Mouse (Mus musculus): ENCODE results near the gene AW549877. TPM values are rescaled to one million over a fixed set of nuclear protein-coding genes. Genes with fewer than 3 reads are reported as not detected.

The AW549877 gene
- total RNA-seq, 2 experiments from 2014 or later, result 8.2 to 22.5 TPM

DNA sequence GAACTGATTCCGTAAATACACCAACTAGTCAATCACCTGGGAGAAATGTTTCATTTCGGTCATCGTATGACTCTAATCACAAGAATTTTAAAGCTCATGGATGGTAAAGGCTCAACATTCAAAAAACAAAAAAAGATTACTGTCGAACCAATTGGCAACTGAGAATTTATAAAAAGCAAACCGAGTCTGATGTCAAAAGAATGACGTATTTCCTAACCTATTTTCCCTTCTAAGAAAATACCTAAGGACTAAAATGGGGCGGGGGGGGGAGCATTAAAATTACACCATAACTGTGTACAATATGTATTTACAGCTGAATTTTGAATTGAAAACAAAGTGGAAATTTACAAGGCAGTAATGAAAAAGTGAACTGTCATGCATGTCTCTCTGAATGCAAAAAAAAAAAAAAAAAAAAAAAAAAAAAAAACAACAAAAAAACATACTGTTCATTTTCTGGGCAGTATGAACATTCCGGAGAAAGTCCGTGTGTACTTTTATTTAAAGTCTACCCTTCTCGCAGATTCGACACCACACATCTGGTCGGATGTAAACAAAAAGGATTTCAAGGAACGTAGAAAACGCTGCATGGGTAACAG, 594 bp downstream of the AW549877 start:
- no peak for ATAC-seq (replicated peaks; ENCODE audit: low FRiP score, low TSS enrichment, poor library complexity, severe bottlenecking)

DNA sequence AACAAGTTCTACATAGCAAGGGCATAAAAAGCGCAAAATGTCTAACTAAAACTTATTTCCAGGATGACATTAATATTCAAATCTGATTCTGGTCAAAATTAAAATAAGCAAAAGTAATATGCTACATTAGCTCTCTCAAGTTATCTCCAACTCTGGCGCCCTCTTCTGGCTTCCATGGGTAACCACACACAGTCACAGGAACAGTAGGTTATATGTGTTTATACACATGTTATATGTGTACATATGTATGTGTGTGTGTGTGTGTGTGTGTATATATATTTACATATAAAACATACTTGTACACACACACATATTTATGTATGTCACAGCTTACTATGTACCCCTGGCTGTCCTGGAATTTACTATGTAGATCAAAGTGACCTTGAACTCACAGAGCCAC, 7.6 kb downstream of the AW549877 start:
- ATAC-seq (replicated peaks; ENCODE audit: low FRiP score, low TSS enrichment, poor library complexity, severe bottlenecking), result peak; percentile 96

DNA sequence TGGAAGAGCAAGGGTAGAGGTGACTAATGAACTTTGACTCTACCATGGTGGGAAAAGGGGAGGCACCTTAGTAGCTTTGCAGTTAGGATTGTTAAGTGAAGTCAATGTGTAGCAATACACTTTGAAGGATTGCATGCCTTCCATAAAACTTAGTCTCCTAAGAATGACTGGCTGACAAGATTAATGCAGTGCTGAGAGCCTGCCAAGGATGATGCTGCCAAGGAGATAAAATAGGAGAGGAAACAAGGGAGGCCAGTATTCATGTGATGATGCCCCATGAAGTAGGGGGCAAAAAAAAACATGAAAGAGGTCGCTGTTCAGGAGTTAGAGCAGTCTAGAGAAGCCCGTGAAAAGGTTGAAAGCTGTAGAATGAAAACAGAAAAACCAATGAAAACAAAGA, 10.7 kb downstream of the AW549877 start:
- no peak for ATAC-seq (replicated peaks; ENCODE audit: low FRiP score, low TSS enrichment, poor library complexity, severe bottlenecking)

DNA sequence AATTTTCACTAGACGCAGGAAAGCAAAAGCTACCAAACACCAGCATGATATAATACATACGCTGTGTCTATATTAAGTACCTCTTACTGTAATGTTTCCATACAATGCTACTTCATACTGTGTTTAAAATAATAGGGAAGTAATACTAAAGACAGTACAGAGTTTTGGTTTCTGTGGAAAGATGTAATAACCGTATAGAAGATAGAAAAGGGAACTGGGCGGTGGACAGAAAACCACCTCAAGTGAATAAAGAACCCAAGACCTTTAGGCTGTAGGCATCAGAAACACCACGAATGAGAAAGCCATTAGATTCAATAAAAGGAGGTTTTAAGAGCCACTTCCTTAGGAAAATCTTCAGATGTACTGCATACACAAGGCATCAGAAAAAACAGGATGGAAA, 12.8 kb downstream of the AW549877 start:
- no peak for ATAC-seq (replicated peaks; ENCODE audit: low FRiP score, low TSS enrichment, poor library complexity, severe bottlenecking)

DNA sequence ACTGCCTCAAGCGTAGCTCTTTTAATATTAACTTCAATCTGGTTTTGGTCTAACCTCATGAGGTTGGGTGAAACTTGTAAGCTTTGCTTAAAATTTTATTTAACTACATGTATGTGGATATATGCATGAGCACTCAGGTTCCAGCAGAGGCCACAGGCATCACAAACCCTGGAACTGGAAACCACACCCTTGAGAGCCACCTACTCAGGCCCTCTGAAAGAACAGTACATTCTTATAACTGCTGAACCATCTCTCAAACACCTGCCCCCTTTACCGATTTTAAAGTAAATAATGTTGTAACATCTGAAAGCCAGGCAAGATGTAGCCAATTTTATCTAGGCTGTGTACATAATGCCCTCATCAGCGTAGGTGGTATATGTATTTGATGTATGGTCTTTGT, 15.7 kb downstream of the AW549877 start:
- peak; percentile 64 for ATAC-seq (replicated peaks; ENCODE audit: low FRiP score, low TSS enrichment, poor library complexity, severe bottlenecking)

DNA sequence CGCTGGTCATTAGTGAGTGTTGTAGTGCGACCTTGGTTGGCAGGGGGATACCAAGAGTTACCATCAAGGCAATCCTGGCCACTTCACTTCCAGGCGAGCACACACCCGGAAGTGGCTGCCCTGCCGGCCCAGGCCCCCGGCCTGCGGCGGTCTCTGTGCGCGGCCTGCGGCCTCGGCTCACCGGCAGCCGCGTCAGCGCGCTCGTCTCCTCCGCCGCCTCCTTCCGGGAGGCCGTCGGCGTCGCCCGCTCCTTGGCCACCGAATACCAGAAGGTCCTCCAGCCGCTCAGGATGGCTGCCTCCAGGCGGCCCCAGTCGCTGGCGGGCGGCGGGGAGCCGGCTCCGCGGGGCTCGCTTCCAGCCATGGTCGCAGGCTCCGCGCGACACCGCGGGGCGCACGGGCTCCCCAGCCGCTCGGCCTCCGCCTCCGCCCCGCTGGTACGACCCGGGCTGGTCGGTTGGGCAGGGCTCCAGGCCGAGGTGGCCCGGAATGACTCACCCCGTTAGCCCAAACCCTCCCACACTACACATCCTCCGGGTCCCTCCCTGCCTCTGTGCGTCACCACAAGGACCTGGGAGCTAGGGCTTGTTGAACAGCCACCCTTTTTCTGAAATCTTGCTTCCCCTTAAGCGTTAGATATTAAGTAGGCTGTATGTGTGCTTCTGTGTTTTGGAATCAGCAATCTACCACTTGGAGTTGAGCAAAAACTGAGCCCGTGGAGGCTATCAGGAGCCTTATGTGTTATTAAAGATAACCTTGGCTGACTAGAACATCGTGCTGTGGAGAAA, 16.3 kb downstream of the AW549877 start, which contains the start of gene Fbxo4:
TSS of gene Fbxo4 (minus strand) at position 513 of the 788 bp plus-strand sequence.
- ATAC-seq (replicated peaks; ENCODE audit: low FRiP score, low TSS enrichment, poor library complexity, severe bottlenecking), result peak; percentile 97

DNA sequence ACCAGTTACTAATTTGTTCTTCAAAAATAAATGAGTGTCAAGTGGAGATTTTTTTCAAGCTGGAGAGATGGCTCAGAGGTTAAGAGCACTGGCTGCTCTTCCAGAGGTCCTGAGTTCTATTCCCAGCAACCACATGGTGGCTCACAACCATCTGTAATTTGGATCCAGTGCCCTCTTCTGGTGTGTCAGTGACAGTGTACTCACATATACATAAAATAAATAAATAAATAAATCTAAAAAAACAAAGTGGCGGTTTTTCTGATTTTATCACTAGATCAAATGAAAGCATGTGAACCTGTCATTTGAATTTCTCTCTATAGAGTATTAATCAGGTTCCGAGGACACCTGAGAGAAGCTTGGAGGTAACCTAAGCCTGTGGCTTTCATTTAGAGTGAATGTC, 17.3 kb downstream of the AW549877 start:
- ATAC-seq (replicated peaks; ENCODE audit: low FRiP score, low TSS enrichment, poor library complexity, severe bottlenecking), result no peak

DNA sequence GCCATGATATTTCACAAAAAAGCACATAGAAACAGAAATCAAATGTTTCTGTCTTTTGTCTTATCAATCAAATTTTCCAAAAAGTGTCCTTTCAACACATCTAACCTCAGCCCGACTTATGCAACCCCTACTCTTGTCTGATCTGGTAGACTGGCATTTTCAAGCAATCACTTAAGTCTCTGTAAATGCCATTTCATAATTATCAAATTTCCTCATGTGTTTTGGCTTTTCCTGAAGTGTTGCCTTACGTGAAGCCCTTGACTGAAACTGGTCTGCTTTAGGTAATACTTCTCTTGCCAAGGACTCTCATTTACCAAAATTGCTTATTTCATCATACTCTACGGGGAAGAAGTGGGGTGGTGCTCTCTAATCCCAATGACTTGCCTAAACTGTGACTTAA, 22.2 kb downstream of the AW549877 start:
- no peak for ATAC-seq (replicated peaks; ENCODE audit: low FRiP score, low TSS enrichment, poor library complexity, severe bottlenecking)

DNA sequence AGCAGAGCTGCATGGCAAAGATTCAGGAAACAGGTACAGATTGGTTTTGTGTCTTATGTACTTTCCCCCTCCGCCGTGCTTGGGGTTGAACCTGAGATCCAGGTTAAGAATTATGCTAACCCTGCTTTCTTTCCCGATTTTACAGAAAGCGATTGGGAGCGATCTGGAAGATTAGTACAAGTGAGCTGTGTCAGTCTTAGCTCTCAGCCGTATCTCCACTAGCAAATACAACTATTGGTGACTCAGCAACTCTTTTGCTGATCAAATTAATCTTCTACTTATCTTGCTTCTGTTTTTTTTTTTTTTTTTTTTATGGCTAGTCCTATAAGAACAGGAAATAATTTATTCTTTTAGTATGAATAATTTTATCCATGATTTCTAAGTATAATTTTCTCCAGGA, 25.4 kb downstream of the AW549877 start:
- ATAC-seq (replicated peaks; ENCODE audit: low FRiP score, low TSS enrichment, poor library complexity, severe bottlenecking), result no peak

DNA sequence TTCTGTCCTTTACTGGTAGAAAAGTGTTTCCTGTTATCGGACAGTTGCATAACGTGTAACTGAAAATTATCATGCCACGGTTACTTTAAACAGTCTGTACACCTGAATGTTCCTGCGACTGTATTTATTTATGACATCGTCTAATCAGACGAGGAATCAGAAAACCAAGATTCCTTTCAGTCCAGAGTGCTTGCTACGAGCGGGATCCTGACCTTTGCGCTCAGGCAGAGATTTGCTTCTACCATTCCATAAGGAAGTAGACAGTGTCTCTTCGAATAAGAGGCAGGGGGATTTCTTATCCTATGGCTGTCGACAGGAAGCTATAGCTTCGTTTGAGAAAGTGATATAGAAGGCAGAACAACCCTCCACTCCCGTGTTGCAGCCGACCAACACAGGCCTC, 25.8 kb downstream of the AW549877 start:
- no peak for ATAC-seq (replicated peaks; ENCODE audit: low FRiP score, low TSS enrichment, poor library complexity, severe bottlenecking)

DNA sequence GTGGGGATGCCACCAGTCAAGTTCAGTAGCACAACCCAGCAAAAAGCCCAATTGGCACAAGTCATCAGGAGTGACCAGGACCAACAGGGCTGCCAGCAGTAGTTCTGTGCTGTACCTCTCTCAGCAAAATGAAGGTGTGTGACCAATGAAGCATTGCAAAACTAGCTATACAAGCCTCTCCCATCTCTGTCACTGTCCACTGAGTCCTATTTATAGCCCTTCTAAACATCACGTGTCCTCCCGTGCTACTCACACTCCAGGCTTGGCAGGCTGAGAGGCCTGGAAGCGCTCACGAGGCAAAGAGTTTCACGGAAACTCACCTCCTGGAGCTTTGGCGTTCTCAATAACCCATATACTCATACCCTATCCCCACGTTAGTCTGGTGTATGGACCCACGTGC, 33.3 kb downstream of the AW549877 start:
- no peak for ATAC-seq (replicated peaks; ENCODE audit: low FRiP score, low TSS enrichment, poor library complexity, severe bottlenecking)

DNA sequence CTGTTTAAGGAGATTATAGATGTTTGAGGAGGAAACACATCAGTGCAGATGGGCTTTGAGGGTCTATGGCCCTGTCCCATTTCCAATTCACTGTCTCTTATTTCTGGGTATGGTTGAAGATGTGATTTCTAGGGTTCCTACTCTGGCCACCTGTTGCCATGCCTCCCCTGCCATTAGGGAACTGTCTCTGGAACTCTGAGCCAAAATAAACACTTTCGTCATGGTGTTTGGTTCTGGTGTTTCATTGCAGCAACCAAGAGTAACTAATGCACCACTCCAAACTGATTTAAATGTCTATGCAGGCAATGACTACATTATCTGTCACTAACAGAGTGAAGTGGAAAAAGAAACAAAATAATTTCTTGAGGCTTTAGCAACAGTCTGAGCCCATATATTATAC, 35.5 kb downstream of the AW549877 start:
- no peak for ATAC-seq (replicated peaks; ENCODE audit: low FRiP score, low TSS enrichment, poor library complexity, severe bottlenecking)

DNA sequence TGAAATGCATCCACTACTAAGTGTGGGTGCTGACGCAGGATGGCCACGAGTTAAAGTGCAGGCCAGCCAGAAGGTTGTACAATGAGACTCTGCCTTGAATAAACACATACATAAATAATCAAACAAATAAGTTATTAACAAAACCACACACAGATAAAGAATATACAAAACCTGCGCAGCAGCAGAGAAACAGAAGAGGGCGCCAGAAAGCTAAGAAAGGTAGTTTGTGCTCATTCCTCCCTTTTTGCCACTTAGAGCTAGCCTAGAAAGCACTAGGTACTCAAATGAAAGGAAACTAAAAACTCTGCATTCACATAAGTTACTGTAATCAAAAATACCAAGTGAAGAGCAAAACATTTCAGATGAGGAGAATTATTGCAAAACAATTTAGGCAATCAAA, 37.6 kb downstream of the AW549877 start:
- ATAC-seq (replicated peaks; ENCODE audit: low FRiP score, low TSS enrichment, poor library complexity, severe bottlenecking), result peak; percentile 92

DNA sequence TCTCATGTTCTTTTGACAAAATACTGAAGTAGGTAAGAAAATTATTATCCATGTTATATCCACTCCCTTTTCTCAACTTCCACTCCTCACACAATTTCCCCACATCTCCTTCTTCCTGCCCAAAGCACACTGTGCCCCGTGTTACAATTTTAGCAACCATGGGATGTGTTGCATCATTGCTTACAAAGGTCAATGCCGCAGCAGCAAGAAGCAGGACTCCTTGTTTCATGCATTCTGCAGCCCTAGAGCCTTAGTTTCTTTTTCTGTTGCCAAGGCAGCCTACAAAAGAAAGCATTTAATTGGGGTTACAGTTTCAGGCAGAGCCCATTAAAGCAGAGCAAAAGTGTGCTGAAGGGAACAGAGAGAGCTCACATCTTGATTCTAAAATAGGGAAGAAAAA, 40.6 kb downstream of the AW549877 start:
- ATAC-seq (replicated peaks; ENCODE audit: low FRiP score, low TSS enrichment, poor library complexity, severe bottlenecking), result no peak

DNA sequence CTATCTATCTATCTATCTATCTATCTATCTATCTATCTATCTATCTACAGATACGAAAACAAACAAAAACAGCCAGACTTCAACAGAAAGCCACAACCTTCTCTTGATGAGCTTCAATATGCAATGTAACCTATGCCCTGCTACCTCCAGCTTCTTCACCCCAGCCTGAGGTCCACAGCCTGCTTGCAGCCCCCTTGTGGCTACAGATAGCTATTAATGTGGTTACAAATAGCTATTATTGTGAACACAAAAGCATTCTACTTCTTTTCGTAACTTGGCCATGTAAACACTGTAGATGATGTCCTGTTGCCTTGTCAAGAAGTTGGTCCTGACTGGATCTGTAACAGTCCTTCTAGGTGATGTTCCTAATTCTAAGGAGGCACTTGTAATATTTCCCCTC, 57.4 kb downstream of the AW549877 start:
- ATAC-seq (replicated peaks; ENCODE audit: low FRiP score, low TSS enrichment, poor library complexity, severe bottlenecking), result no peak

DNA sequence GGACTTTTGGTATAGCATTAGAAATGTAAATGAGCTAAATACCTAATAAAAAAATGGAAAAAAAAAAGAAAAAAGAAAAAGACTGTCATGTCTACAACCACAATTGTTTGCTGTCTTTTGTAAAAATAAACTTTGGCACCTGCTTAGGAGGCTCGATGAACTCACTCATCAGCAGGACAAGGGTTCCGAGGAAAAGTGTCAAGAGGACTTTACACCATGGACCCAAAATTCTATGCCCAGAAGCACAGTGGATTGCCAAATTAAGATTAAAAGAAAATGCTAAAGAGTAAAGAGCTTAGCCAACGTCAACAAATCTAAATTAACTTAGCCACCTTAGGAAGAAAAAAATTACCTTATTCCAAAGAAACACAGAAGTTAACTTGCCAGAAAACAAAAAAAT, 59.5 kb downstream of the AW549877 start:
- no peak for ATAC-seq (replicated peaks; ENCODE audit: low FRiP score, low TSS enrichment, poor library complexity, severe bottlenecking)

DNA sequence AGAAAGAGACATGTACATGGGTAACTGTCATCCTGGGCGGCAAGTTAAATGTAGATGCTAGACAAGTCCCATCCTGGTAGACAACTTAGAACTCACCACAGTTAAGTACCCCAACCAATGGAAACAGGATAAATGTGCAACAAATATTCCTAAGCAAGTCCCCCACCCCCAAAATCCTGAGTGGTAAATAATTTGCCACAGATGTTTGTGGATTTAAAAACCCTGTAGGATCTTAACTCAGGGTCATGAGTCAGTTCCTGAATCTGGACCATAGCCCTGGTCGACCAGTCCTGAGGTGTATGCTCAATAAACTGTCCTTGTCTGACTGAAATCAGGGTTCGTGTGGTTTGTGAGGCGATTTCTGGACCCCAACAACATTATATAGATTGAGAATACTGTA, 62.1 kb downstream of the AW549877 start:
- no peak for ATAC-seq (replicated peaks; ENCODE audit: low FRiP score, low TSS enrichment, poor library complexity, severe bottlenecking)
